Mouse (Mus musculus) erythroblast, adult 5-6 weeks (primary cell): Measurements from ENCODE around the gene Ndc1. TPM values are rescaled to one million over a fixed set of nuclear protein-coding genes. Genes with fewer than 3 reads are reported as not detected.
"Not testable (repeated sequence)": the region's sequence is repeated elsewhere in the genome, so short reads cannot be mapped to it uniquely, and the experiment has no call there.

Experiments used
- ATAC-seq: replicated peaks from 2 replicates; pipeline ENCODE4 v1.8.0; 2016; ENCODE audit warnings: moderate number of reproducible peaks, mild to moderate bottlenecking, moderate TSS enrichment, inconsistent platforms; ENCODE audit not compliant: poor library complexity, low FRiP score, severe bottlenecking
- total RNA-seq, 2 experiments: library from RNA; stranded (forward) in 1 of 2; stranded (reverse) in 1 of 2; fragments of 150-400 nt in 1 of 2; fragments of 200-764, 138-1000 nt in 1 of 2; gene quantifications; 2 replicates each; pipeline versions ENCODE4 v1.2.3 to v1.2.4; 2015 to 2017; ENCODE audit warnings: low replicate concordance in 2 of 2

Gene Ndc1
- total RNA-seq, 2 experiments from 2014 or later, result 18.6 to 33.3 TPM

GRCm38 (mm10) chr4:107362755-107363154 is 4.8 kb upstream of the Ndc1 start:
- ATAC-seq, result no peak

GRCm38 (mm10) chr4:107363573-107363972 is 4.0 kb upstream of the Ndc1 start:
- ATAC-seq, result no peak

DNA sequence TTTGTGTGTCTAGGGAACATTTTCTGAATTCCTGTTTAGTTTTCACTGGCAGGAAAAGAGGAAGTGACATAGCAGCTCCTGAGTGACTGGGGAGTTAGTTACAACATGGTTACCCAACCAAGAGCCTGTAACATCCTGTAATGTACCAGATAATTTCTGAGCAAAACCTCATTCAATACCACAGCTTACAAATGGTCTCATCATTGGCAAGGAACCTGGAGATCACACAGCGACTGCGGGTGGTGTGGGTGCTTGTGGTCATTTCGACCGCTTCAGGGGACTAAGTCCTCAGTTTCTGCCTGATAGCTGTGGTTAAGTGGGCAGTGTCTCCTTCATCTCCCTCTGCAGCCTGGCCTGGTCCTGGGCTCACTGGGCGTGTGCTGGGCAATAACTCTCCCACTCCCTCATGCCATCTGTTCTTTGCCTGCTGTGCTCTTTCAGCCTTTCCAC is 3.4 kb upstream of the Ndc1 start:
- ATAC-seq, result no peak

- not testable (repeated sequence) for ATAC-seq
These were observed 1.2 kb upstream of the Ndc1 start for GRCm38 (mm10) chr4:107366408-107366807.

DNA sequence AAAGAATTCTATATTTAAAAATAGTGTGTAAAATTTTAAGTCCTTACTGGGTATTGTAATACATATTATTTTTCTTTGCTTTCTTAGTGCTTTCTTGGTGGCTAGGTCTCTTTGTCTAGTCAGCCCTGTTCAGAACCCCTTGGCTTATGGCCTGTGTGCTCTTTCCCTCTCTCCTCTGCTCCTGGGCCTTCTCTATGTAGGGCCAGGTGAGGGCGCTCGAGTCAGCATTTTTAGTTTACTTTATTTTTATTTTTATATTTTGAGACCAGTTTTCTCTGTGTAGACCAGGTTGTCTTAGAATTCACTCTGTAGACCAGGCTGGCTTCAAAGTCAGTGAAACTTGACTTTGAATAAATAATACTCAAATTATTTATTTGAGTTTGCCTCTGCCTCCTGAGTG is 4.7 kb downstream of the Ndc1 start:
- no peak for ATAC-seq

GRCm38 (mm10) chr4:107374677-107375076 is 7.1 kb downstream of the Ndc1 start:
- ATAC-seq, result no peak

GRCm38 (mm10) chr4:107378954-107379353 is 11.4 kb downstream of the Ndc1 start:
- no peak for ATAC-seq

DNA sequence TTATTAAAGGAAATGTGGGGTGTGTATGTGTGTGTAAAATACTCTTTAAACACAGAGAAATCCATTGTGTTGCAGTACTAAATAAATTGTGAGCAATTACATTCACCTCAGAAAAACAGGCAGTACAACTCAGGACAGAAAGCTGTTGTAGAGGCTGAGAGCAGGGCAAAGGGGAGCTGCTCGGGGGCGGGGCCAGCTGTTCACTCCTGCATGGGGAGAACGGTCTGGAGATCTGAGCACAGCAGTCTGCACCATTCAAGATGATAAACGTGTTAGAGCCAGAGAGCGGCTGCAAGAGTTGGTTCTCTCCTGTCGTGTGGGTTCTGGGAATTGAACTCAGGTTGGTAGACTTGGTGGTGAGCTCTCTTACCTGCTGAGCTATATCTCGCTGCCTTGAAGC is 13.3 kb downstream of the Ndc1 start:
- ATAC-seq, result no peak

DNA sequence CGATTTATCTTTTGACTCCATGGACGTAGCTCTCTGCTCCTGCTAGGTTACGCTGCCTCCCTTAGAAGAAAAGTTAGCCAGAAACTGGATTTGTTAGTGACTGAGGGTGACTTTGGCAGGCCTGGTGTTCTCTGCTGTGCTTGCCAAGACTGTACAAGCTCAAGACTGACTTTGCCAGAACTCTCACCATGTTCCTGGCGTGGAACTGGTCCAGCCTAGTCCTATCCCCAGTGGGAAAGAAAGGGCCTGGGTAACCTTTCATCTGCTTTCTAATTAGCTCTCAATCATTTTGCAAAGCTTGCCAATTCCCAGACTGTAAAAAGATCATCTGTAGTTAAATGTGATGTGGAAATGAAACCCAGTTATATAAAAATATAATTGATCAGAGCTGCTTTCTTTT is 19.5 kb downstream of the Ndc1 start:
- no peak for ATAC-seq

DNA sequence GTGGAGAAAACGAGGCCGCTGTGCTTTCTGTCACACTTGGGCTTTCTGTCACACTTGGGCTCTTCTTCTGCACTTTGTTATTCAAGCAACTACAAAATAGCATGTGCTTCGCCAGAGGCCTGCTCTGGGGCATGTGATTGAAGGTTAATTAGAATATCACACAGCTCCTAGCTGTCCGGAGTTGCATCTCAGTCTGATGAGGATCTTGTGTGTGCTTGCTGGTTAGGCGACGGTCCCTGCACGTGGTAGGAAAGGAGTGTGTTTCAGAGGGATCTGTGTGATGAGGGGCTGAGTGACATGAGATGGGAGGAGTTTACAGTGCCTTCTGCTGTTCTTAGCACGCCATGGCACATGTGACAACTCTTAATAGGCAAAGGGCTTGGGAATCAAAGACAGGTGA is 19.9 kb downstream of the Ndc1 start:
- no peak for ATAC-seq

- no peak for ATAC-seq
These were observed 20.7 kb downstream of the Ndc1 start for GRCm38 (mm10) chr4:107388291-107388690.

DNA sequence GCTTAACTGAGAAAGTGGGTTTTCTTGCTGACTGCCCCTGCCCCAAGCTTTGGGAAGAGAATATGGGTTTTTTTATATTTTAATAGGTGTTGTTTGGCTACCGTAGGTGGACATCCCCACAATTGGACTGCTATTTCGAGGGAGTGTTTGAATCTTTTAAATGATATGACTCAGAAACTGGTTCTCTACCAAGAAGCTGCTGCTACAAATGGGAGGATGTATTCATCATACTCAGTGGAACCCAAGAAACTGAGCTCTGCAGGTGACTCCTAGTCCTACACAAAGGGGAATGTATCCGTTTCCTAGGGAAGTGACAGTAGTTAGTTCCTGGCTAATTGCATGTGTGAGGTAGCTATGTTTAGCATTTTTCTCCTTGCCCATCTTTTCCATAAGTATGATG is 21.8 kb downstream of the Ndc1 start:
- no peak for ATAC-seq

- ATAC-seq, result no peak
These were observed 26.2 kb downstream of the Ndc1 start for GRCm38 (mm10) chr4:107393771-107394170.

DNA sequence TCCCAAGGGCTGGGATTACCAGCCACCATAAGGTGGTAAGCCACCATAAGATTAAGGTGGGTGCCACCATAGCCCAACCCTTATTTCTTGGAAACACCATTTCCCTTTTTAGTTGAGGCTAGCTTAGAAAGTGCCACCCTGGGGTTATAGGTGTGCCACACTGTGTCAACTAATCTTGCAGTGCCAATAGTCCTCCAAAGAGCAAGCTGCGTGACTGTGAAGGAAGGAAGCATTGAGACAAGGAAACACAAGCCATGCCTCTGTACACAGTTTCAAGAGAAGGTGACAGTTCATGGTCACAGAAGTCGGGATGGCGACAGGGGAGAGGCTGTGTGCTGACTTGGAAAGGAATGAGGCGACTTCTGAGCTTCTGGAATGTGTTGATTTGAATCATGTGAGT is 52.6 kb downstream of the Ndc1 start:
- no peak for ATAC-seq

GRCm38 (mm10) chr4:107421711-107422110 is 54.1 kb downstream of the Ndc1 start:
- no peak for ATAC-seq

DNA sequence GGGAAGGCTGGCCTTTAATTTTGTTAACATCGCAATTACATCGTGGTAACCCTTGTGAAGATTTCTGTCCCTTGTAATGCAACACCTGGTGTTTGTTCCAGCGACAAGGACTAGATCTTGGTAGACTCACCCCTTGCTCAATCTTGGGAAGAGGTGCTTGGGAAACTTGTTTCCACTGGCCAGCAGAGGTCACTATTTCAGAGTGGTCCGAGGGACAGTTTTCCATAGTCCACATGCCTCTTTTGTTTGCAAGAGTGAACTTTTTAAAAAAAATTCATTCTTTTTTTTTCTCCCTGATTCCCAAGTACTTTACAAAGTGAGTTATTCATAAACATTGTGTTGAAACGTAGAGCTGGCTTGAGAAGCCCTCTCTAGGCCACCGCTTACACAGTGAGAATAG is 54.6 kb downstream of the Ndc1 start:
- ATAC-seq, result no peak

- ATAC-seq, result no peak
These were observed 58.0 kb downstream of the Ndc1 start for GRCm38 (mm10) chr4:107425616-107426015.

- ATAC-seq, result no peak
These were observed 59.0 kb downstream of the Ndc1 start for GRCm38 (mm10) chr4:107426631-107427030.

DNA sequence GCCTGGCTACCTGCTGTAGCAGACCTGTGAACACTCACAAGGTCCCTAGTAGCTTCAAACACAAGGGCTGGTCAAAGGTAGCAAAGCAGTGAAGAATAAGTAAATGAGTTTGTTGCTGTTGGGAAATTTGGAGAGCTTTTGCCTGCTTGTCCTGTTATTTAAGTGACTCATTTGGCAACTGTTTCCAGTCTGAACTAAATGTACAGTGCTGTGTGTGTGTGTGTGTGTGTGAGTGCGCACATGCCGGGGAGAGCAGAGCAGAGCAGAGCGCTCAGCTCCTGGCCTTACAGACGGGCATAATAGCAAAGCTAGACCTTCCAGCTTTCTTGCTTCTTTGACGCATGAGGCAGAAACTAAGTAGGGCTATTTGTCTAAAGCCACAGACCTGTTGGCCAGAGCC is 65.1 kb downstream of the Ndc1 start:
- no peak for ATAC-seq

DNA sequence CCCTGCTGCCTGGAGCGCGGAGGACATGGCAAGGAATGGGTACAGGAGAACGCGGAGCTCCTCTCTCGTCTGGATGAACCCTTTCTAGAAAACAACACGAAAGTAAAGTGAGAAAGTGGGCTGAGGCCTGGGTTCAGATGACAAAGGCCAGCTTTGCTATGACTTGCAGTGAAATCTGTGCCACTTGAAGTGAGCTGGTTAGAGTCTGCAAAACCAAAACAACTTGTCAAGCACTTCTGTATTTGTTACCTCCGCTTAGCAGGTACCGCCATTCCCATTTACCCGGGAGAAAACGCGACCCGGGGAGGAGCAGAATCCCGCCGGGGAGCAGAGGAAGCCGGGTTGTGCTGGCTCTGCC is 66.4 kb downstream of the Ndc1 start:
- no peak for ATAC-seq

GRCm38 (mm10) chr4:107434356-107435237 is 67.0 kb downstream of the Ndc1 start, which contains the start of gene Glis1:
Gene Glis1 (plus strand): TSS chr4:107434591.
- no peak for ATAC-seq
